Mouse (Mus musculus): ENCODE results near the gene Cpne6. TPM values are rescaled to one million over a fixed set of nuclear protein-coding genes. Genes with fewer than 3 reads are reported as not detected.
A peak's percentile ranks its signal among the peaks of the same experiment; 100 is the strongest.

The Cpne6 gene
- polyA plus RNA-seq, 1 experiment = not detected

DNA sequence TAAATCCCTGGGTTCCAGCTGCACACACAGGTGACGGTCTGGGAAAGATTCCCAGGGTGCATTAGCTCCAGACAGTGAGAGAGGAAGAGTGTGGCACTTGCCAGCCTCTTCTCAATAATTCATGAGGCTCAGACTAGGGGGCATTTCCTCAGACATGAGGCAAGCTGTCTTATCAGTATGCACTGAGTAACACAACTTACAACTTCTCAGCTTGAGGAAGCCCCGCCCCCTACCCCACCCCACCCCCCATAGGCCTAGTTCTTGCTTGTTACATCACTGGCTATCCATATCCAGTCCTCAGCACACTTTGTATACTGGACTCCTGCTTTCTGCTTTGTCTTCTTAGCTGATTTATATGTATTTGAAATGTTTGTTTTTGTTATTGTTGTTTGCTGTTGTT, 34.6 kb upstream of the Cpne6 start:
- TF ChIP-seq POLR2A (IDR thresholded peaks at IDR 0.05; ENCODE audit: borderline replicate concordance, control insufficient read depth, low read depth, low read length) = no peak
- no peak for TF ChIP-seq CTCF (IDR thresholded peaks at IDR 0.05; ENCODE audit: control insufficient read depth, insufficient read depth, low read length)
- H3K4me1 ChIP-seq (ENCODE audit: control insufficient read depth, insufficient read depth, low read length) = no peaks in the 10 kb centered on the region; the same call in 1 of the 2 replicates
- no peak overlapping the region for H3K4me3 ChIP-seq (replicated peaks; ENCODE audit: control insufficient read depth, low read depth, low read length)
- H3K27ac ChIP-seq (ENCODE audit: control insufficient read depth, insufficient read depth, low read depth, low read length, poor library complexity) = no peak overlapping the region
- WGBS = 58% methylated on average over 2 of the region's 2 CpGs

DNA sequence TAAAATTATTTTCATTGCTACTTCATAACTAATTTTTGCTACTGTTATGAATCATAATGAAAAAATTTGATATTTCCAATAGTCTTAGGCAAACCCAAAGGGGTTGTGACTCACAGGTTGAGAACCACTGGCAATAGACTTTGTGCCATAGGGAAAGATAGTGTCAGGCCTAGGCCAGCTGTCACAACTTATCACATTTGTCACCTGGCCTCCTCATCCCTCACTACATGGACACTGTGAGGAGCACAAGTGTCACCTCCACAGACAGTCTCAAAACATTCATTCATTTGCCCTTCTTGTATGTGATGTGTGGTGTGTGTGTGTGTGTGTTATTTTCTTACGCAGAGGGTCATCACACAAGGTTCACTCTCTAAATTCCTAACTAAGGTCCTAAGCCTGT, 32.8 kb upstream of the Cpne6 start:
- no peak overlapping the region for H3K27ac ChIP-seq (ENCODE audit: control insufficient read depth, insufficient read depth, low read depth, low read length, poor library complexity)
- H3K4me1 ChIP-seq (ENCODE audit: control insufficient read depth, insufficient read depth, low read length) = no peaks in the 10 kb centered on the region; the same call in 1 of the 2 replicates
- WGBS = 90% methylated on average over 1 of the region's 1 CpGs

DNA sequence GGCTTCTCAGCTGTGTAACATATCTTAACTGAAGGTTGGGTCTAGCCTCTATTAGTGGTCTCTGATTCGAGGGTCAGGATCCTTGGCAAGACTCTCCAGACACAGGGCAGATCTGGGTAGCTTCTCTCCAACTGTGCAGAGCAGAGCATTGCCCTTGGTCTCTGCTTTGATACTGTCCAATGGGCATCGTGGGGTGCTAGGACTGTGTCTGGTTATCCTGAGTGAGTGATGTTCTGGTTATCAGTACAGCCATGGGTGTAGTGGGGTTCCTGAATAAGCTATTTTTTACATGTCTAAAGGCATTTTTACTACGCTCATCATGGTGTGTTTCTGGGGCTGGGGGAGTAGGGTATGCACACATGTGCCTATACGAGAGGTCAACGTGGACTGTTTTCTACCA, 32.4 kb upstream of the Cpne6 start:
- H3K4me1 ChIP-seq (ENCODE audit: control insufficient read depth, insufficient read depth, low read length) = no peaks in the 10 kb centered on the region; the same call in 1 of the 2 replicates

More for the DNA sequence above, 32.8 kb upstream of the Cpne6 start:
- no peak overlapping the region for H3K4me3 ChIP-seq (replicated peaks; ENCODE audit: control insufficient read depth, low read depth, low read length)
- no peak for TF ChIP-seq POLR2A (IDR thresholded peaks at IDR 0.05; ENCODE audit: borderline replicate concordance, control insufficient read depth, low read depth, low read length)
- TF ChIP-seq CTCF (IDR thresholded peaks at IDR 0.05; ENCODE audit: control insufficient read depth, insufficient read depth, low read length) = no peak

DNA sequence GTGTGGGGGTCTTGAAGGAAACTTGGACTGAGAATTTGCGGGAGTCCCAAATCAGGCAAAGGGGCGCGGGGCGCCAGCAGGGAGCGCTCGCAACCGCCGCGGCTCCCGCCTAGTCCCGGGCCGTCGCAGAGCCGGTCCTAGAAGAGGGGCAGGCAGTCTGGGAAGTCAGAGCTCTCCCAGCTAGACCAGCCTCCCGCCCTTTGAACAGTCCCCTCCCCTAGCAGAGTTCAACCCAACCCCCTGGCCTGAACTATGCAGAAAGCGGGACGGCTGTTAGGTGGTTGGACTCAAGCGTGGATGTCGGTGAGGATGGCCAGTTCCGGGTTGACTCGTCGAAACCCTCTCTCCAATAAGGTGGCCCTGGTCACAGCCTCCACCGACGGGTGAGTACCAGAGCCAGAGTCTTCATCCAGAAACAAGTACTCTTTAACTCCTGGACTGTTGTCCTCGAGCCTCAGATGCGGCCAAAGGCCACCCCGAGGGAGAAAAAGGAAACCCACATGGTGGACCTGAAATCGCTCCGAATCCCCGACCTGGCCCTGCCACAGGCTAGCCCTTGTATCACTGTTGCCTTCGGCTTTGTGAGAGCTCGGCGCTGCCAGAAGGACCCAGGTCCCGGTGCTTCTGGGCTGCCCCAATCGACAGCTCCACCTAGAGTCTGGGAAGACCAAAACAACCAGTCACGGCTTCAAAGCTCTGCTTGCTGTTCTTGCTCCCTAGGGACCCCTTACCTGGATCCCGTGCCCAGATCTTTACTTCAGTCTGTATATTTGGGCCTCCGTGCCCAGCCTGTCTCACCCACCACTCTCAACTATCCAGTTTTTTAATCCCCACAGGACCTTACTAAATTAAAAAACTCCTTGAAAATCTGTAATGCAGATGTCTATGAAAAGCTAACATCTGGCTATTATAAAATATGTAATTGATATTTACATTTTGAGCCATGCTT, 31.3 kb upstream of the Cpne6 start, which contains the start of gene Dhrs4:
Dhrs4 (plus strand) TSS at position 108 of the 949 bp plus-strand sequence.
- peak within 1 kb of the TSS; percentile 77 for H3K27ac ChIP-seq (ENCODE audit: control insufficient read depth, insufficient read depth, low read depth, low read length, poor library complexity)
- TF ChIP-seq CTCF (IDR thresholded peaks at IDR 0.05; ENCODE audit: control insufficient read depth, insufficient read depth, low read length) = peak; percentile 74
- peak; percentile 66; the same call in 1 of the 2 replicates for TF ChIP-seq POLR2A (IDR thresholded peaks at IDR 0.05; ENCODE audit: borderline replicate concordance, control insufficient read depth, low read depth, low read length)
- H3K4me3 ChIP-seq (replicated peaks; ENCODE audit: control insufficient read depth, low read depth, low read length) = peak within 1 kb of the TSS; percentile 80
- H3K4me1 ChIP-seq (ENCODE audit: control insufficient read depth, insufficient read depth, low read length) = no peaks in the 10 kb centered on the region; the same call in 1 of the 2 replicates
- under 1% methylated on average over 38 of the region's 38 CpGs for WGBS

More for the DNA sequence above, 32.4 kb upstream of the Cpne6 start:
- TF ChIP-seq CTCF (IDR thresholded peaks at IDR 0.05; ENCODE audit: control insufficient read depth, insufficient read depth, low read length) (no peak), POLR2A (IDR thresholded peaks at IDR 0.05; ENCODE audit: borderline replicate concordance, control insufficient read depth, low read depth, low read length) (no peak)
- Histone ChIP-seq H3K27ac (ENCODE audit: control insufficient read depth, insufficient read depth, low read depth, low read length, poor library complexity) (no peak overlapping the region; the same call in 1 of the 2 replicates), H3K4me3 (replicated peaks; ENCODE audit: control insufficient read depth, low read depth, low read length) (no peak overlapping the region)
- WGBS = 61% methylated on average over 5 of the region's 5 CpGs

DNA sequence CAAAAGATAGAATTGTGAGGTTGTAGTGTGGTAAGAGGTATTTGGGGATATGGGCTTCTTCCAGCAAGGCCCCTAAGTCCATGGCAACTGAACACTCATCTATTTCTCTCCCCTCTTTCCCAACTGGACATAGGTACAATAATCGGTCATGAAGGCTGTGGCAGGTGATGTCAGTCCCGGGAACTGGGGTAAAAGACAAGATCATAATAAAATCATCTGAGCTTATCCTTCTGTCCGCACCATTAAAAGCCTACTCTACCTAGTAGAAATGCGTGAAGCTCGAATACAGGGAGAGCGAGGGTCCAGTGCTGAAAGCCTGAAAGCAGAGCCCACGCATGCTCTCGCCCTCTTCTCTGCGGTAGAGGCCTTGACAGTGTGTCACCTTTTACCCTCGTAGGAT, 30.6 kb upstream of the Cpne6 start:
- Histone ChIP-seq H3K4me3 (replicated peaks; ENCODE audit: control insufficient read depth, low read depth, low read length) (no peak overlapping the region), H3K4me1 (ENCODE audit: control insufficient read depth, insufficient read depth, low read length) (no peaks in the 10 kb centered on the region; the same call in 1 of the 2 replicates), H3K27ac (ENCODE audit: control insufficient read depth, insufficient read depth, low read depth, low read length, poor library complexity) (no peak overlapping the region)
- 88% methylated on average over 10 of the region's 10 CpGs for WGBS
- TF ChIP-seq CTCF (IDR thresholded peaks at IDR 0.05; ENCODE audit: control insufficient read depth, insufficient read depth, low read length) = no peak

DNA sequence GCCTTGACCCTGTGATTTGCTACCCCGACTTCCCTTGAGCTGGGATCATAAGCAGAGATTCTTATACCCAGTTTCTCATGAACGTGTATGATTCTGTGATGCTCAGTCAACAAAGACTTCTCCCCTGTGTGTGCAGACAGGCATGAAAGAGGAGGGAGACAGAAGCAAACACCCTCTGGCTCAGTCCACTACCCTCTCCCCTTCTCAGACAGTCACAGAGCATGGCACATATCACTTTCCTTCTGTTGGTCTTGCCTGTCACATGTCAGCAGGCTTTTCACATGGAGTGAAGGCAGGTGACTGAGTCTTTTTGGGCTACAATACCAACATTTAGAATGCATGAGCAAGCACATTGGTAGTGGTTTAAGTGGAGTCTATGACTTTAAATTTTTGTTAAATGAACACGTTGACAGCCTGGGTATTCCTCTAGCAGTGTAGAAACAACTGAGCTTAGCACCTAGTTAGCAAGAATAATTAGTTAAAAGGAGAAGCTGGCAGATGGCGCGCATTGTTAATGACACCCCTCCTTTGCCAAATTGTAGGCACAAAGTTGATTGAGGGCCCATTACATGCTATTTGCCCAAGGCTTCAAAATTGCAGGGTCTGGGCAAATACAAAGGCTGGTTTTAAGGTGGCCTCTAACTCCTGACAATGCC, 25.7 kb upstream of the Cpne6 start:
- 81% methylated on average over 5 of the region's 5 CpGs for WGBS
- TF ChIP-seq CTCF (IDR thresholded peaks at IDR 0.05; ENCODE audit: control insufficient read depth, insufficient read depth, low read length) (no peak), POLR2A (IDR thresholded peaks at IDR 0.05; ENCODE audit: borderline replicate concordance, control insufficient read depth, low read depth, low read length) (no peak)
- Histone ChIP-seq H3K4me3 (replicated peaks; ENCODE audit: control insufficient read depth, low read depth, low read length) (no peak overlapping the region), H3K4me1 (ENCODE audit: control insufficient read depth, insufficient read depth, low read length) (no peaks in the 10 kb centered on the region; the same call in 1 of the 2 replicates), H3K27ac (ENCODE audit: control insufficient read depth, insufficient read depth, low read depth, low read length, poor library complexity) (no peak overlapping the region)

DNA sequence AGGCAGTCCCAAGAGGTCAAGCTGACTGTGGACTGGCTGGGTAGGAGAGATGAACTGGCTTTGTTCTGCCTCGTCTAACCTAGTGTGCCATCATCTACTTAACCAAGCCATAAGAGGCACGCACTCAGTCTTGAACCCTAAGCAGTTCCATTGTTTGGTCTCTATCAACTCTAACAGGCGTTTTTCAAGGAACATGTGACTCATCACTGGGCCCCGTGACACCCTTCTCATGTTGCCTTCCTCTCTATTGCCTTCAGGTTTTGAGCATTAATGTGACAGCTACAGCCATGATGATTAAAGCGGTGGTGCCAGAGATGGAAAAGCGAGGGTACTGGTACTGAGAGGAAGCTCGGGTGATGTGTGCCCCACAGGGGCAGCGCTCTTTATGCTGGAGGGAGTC, 23.4 kb upstream of the Cpne6 start:
- H3K4me1 ChIP-seq (ENCODE audit: control insufficient read depth, insufficient read depth, low read length) = no peaks in the 10 kb centered on the region; the same call in 1 of the 2 replicates
- no peak for TF ChIP-seq CTCF (IDR thresholded peaks at IDR 0.05; ENCODE audit: control insufficient read depth, insufficient read depth, low read length)
- TF ChIP-seq POLR2A (IDR thresholded peaks at IDR 0.05; ENCODE audit: borderline replicate concordance, control insufficient read depth, low read depth, low read length) = no peak
- 82% methylated on average over 8 of the region's 8 CpGs for WGBS
- H3K27ac ChIP-seq (ENCODE audit: control insufficient read depth, insufficient read depth, low read depth, low read length, poor library complexity) = no peak overlapping the region
- no peak overlapping the region for H3K4me3 ChIP-seq (replicated peaks; ENCODE audit: control insufficient read depth, low read depth, low read length)

Measured in bone marrow, adult 2 months (tissue).